Mouse (Mus musculus): ENCODE data around the gene Them7.

Gene Them7

DNA sequence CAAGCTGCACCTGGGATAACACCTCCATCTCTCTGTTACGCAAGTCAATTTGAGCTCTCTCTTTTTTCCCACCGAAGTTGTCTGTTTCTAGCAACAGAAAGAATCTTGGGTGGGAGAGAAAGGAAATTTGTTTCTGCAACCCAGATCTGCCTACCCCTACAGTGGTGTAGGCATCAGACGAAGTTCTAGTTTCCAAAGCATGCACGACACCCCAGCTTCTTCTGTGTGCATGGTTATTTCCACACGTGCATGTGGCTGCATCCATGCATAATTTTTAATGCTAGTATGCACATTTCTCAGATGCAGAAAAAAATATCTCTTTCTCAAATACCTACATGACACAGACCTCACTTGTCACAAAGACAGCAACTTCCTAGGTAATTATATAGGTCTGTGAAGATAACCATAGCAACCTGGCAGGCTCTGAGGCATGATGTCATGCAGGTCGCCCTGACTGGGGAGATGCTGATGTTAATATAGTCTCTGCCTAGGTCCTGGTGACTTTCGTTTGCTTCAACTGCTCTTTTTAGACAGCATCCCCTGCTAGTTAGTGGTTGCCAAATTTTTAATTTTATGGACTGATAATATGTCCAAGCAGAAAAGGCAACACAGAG lies 192.0 kb downstream of the Them7 start:
- in situ Hi-C loops (cut with MboI, MseI), result loop anchor here (25.0 kb wide), 1 partner anchor 1546 kb away; the partner anchor contains the start of gene Arl14ep

DNA sequence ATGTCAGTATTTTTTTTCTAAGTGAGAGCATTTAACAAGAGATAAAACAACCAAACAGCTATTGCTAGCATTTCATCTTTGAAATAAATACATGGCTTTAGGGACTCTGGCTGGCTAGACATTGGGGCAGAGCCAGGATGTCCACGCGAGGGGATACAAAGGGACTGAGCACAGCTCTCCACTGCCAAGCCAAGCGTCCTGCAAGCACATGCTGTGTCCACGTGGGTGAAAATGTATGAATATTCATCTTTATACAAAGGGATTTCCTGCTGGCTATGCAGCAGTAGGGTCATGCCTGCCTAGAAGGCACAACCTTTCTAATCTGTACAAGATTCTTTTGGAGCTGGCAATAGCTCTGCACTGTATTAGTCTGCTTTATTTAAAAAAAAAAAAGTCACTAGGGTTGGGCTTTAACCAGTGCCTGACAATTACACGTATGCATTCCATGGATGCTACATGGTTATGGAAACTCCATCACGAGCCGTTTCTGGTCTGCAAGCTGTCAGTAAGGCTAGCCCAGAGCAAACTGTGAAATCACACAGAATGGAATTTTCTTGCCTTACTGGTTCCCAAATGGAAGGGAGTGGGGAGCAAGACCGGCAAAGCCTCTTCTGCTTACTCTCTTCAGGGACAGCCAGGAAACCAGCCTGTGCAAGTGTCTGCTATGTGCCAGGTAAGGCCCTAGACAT lies 192.7 kb downstream of the Them7 start:
- in situ Hi-C loops (cut with MboI, MseI), result loop anchor here (25.0 kb wide), 1 partner anchor 1545 kb away; the partner anchor contains the start of gene Arl14ep

DNA sequence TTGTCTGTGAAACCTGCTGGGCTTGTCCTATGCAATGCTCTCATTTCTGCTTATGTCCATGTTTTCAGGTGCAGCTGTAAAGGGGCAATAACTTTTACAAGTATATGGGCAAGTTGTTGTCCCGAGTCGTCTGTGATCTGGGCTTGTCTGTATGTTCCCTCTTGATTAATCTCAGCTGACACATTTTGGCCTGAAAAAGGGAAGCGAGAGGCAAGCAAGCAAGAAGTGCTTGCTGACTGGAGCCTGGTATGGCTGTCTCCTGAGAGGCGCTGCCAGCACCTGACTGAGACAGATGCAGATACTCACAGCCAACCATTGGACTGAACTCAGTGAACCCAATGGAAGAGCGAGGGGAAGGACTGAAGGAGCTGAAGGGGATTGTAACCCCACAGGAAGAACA lies 193.5 kb downstream of the Them7 start:
- in situ Hi-C loops (cut with MboI, MseI), result loop anchor here (25.0 kb wide), 1 partner anchor 1545 kb away; the partner anchor contains the start of gene Arl14ep

DNA sequence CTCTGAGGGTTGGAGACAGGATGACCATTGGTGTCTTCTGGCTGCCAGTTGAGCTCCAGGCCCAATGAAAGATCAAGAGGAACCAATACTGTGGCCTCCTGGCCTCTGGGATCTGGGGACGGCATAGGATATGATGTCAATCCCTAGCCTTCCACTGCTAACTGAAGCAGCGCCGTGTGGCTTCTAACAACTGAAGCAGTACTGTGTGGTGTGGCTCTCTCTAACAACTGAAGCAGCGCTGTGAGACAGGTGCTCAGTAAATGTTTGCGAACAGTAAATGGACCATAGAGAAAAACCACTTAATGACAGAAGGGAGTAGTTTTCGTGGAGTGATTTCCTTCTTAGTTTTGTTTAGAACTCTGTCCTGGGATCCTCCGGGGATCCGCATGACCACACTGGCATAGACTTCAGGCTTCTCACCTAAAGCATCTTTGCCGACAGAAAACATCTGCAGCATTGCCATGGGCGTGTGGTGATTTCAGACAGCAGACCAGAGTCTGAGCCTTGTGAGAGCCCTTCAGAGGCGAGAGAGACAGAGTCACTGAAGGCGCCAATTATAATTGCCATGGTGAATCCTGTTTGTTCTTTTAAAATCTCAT lies 194.6 kb downstream of the Them7 start:
- in situ Hi-C loops (cut with MboI, MseI), result loop anchor here (25.0 kb wide), 1 partner anchor 1544 kb away; the partner anchor contains the start of gene Arl14ep

DNA sequence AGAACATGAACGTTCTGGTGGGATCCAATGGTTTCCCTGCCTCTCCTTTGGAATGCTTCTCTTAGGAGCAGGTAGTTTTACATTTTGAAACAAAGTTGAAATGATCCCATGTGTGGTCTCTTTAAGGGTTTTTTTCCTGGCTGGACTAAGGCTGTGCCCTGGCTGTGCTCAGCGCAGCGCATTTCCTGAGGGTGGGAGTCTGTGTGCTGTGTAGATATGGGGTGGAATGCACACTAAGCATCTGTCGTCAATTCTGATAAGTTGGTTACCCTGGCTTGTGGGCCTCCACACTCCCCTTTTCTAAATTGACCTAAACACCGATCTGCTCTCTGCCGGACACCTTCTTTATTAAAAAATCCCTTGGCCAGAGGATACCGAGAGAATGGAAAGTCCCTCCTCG lies 203.3 kb downstream of the Them7 start:
- in situ Hi-C loops (cut with MboI, MseI), result loop anchor here (5.0 kb wide), 1 partner anchor 90 kb away; no protein-coding TSS in a partner anchor

DNA sequence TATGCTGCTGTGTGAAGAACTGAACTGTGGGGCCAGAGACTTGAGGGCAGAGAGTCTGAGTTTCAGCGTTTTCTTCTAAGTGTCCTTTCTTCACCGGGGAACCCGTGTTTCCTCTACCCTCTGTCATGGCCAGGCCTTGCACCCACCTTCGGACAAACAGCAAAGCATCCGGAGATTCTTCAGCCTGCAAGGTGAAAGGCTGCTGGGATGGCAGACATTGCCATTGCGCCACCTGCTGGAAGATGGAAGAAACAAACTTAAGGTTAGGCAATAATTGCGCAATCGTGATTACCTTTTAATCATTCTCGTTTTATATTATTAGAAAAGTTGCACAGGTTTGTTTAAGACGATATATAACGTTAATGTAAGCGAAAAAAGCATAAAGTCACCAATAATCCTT lies 203.9 kb downstream of the Them7 start:
- in situ Hi-C loops (cut with MboI, MseI), result loop anchor here (5.0 kb wide), 1 partner anchor 91 kb away; no protein-coding TSS in a partner anchor

DNA sequence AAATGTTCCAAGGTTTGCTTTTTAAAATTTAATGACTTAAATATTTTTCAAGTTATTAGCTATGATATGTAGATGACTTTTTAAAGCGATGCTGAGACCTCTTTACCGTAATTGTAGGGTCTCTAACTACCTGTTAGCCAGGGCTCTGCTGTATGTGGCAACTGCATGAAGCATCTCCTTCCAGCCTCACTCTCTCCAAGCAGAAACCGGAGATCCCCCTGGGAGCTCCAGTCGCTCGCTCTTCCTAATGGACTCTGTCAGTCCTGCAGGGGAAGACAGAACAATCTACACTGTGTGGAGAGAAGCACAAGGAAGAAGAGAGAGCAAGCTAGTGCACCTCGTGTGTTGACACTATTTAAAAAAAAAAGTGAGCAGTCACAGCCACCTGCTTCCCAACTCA lies 204.3 kb downstream of the Them7 start:
- in situ Hi-C loops (cut with MboI, MseI), result loop anchor here (5.0 kb wide), 1 partner anchor 91 kb away; no protein-coding TSS in a partner anchor

Measured in regulatory T cell (primary cell).